Mouse (Mus musculus) limb, embryonic 11.5 days (tissue): ENCODE measurements at regions not wholly inside any gene's neighbourhood (a gene's known extent, or its start where the extent isn't known, plus 50 kb on each side); places are given as distances from the start of the nearest gene placed in this dataset.

Source experiments
- ATAC-seq: fragments of 200-750 bp; cut with Nextera tagmentation; 2 replicates; pipeline ENCODE4 v1.8.0; 2017; ENCODE audit warnings: low read depth; ENCODE audit not compliant: insufficient number of reproducible peaks, low FRiP score, low TSS enrichment
- DNase-seq: peaks from one replicate; pipeline ENCODE4 v3.0.0-alpha.2; 2015; ENCODE audit warnings: low spot score
- H3K27ac ChIP-seq: fragments of 300-500 bp; sonication (generic); replicated peaks from 2 replicates; pipeline ENCODE4 v1.5.1; 2014; ENCODE audit warnings: low read depth, mild to moderate bottlenecking, low read length
- H3K27me3 ChIP-seq: fragments of 300-500 bp; sonication (generic); 2 replicates; pipeline ENCODE4 v1.6.1; 2014; ENCODE audit warnings: mild to moderate bottlenecking, low read length, mixed read lengths; ENCODE audit not compliant: control insufficient read depth, insufficient read depth
- H3K36me3 ChIP-seq: fragments of 300-500 bp; sonication (generic); 2 replicates; pipeline ENCODE4 v1.6.1; 2014; ENCODE audit warnings: mild to moderate bottlenecking, low read length, moderate library complexity, mixed read lengths; ENCODE audit not compliant: control insufficient read depth, insufficient read depth
- H3K4me1 ChIP-seq: fragments of 300-500 bp; sonication (generic); 2 replicates; pipeline ENCODE4 v1.6.1; 2014; ENCODE audit warnings: low read length, mixed read lengths; ENCODE audit not compliant: control insufficient read depth, insufficient read depth
- H3K4me2 ChIP-seq: fragments of 300-500 bp; sonication (generic); 2 replicates; pipeline ENCODE4 v1.6.1; 2014; ENCODE audit warnings: low read depth, mild to moderate bottlenecking, moderate library complexity; ENCODE audit not compliant: severe bottlenecking
- H3K4me3 ChIP-seq: fragments of 300-500 bp; sonication (generic); 2 replicates; pipeline ENCODE4 v1.5.1; 2014; ENCODE audit warnings: low read depth, low read length
- H3K9ac ChIP-seq: fragments of 300-500 bp; sonication (generic); 2 replicates; pipeline ENCODE4 v1.6.1; 2014; ENCODE audit warnings: mild to moderate bottlenecking, low read length
- H3K9me3 ChIP-seq: fragments of 300-500 bp; sonication (generic); 2 replicates; pipeline ENCODE4 v1.6.1; 2016; ENCODE audit warnings: low read length; ENCODE audit not compliant: control insufficient read depth
- WGBS: fragments of 180-500 bp; shearing (Covaris S2); extraction: QIAGEN DNeasy Blood & Tissue Kit; methylation state at CpG from one replicate; pipeline ENCODE4 v1.1.7; 2014; 5-methylcytosine and 5-hydroxymethylcytosine counted together

- Histone ChIP-seq H3K4me3 (no peak overlapping the region), H3K27me3 (no peaks in the 10 kb centered on the region), H3K36me3 (no peaks in the 10 kb centered on the region), H3K4me1 (no peaks in the 10 kb centered on the region), H3K4me2 (no peak overlapping the region), H3K9ac (no peak overlapping the region), H3K9me3 (no peaks in the 10 kb centered on the region), H3K27ac (no peak overlapping the region)
- no peak for ATAC-seq
- no peak for DNase-seq
Measured at GRCm38 (mm10) chr4:68461783-68462182, 492.4 kb downstream of the Brinp1 start.

- H3K4me1 ChIP-seq = no peaks in the 10 kb centered on the region
- H3K36me3 ChIP-seq = no peaks in the 10 kb centered on the region
- no peak overlapping the region for H3K4me2 ChIP-seq
- no peak overlapping the region for H3K4me3 ChIP-seq
- no peak for DNase-seq
- no peak overlapping the region for H3K9ac ChIP-seq
- H3K9me3 ChIP-seq = no peaks in the 10 kb centered on the region
- no peak overlapping the region for H3K27ac ChIP-seq
- no peaks in the 10 kb centered on the region for H3K27me3 ChIP-seq
- no peak for ATAC-seq
Measured at GRCm38 (mm10) chr4:68416046-68416445, 538.2 kb downstream of the Brinp1 start.

GRCm38 (mm10) chr4:68410785-68411184, 543.4 kb downstream of the Brinp1 start:
- no peak for ATAC-seq

DNA sequence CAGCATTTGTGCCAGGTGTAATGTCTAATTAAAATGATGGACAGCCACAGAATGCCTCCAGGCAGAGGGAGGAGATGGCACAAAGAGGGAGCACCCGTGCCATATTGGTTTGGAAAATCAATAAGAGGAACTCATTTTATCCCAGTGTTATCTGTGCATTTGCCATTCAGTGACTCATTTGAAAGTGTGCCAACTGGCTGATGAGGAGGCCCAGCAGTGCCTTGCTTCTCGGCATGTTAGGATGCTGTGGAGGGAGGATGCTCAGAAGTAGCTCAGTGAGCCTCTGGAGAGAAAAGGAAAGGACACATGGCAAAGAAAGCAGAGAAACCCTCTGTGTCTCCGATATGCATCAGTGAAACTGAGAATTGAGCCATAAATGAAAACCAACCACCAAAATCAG, 549.8 kb downstream of the Brinp1 start:
- 84% methylated on average over 3 of the region's 3 CpGs for WGBS
- Histone ChIP-seq H3K36me3 (no peaks in the 10 kb centered on the region), H3K4me1 (no peaks in the 10 kb centered on the region), H3K4me2 (no peak overlapping the region), H3K27ac (no peak overlapping the region), H3K9me3 (no peaks in the 10 kb centered on the region), H3K27me3 (no peaks in the 10 kb centered on the region), H3K4me3 (no peak overlapping the region), H3K9ac (no peak overlapping the region)
- ATAC-seq (no peak), DNase-seq (no peak)

More at GRCm38 (mm10) chr4:68410785-68411184, 543.4 kb downstream of the Brinp1 start:
- DNase-seq = no peak
- H3K36me3 ChIP-seq = no peaks in the 10 kb centered on the region
- no peak overlapping the region for H3K4me3 ChIP-seq
- no peak overlapping the region for H3K9ac ChIP-seq
- no peaks in the 10 kb centered on the region for H3K4me1 ChIP-seq
- H3K4me2 ChIP-seq = no peak overlapping the region
- H3K27me3 ChIP-seq = no peaks in the 10 kb centered on the region
- WGBS = 84% methylated on average over 2 of the region's 2 CpGs
- no peaks in the 10 kb centered on the region for H3K9me3 ChIP-seq
- H3K27ac ChIP-seq = no peak overlapping the region

GRCm38 (mm10) chr4:68387097-68387496, 567.1 kb downstream of the Brinp1 start:
- no peaks in the 10 kb centered on the region for H3K27me3 ChIP-seq
- H3K9me3 ChIP-seq = no peaks in the 10 kb centered on the region
- WGBS = 87% methylated on average over 7 of the region's 7 CpGs
- DNase-seq (no peak), ATAC-seq (no peak)
- H3K36me3 ChIP-seq = no peaks in the 10 kb centered on the region
- no peak overlapping the region for H3K27ac ChIP-seq
- no peak overlapping the region for H3K4me3 ChIP-seq
- no peaks in the 10 kb centered on the region for H3K4me1 ChIP-seq
- H3K4me2 ChIP-seq = no peak overlapping the region
- H3K9ac ChIP-seq = no peak overlapping the region

GRCm38 (mm10) chr4:68382007-68382406, 572.2 kb downstream of the Brinp1 start:
- H3K9me3 ChIP-seq = no peaks in the 10 kb centered on the region

DNA sequence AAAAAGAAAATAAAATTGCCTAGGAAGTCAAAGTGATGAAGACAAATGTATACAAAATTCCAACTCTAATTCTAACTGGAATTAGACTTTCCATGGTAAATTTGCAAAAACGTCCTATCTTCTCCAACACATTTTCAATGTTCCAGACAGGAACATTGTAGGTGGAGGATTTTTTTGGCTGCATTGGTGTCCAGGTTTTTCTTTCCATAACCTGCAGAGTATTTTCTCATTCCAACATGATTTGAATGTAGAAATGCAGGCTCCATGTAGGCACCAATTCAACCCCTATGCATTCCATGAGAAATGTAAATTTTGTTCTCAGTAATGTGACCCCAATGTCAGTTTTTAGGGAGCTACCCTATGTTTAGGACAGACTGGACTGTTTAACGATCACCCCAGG, 586.2 kb downstream of the Brinp1 start:
- DNase-seq (no peak), ATAC-seq (no peak)
- H3K36me3 ChIP-seq = no peaks in the 10 kb centered on the region
- H3K4me3 ChIP-seq = no peak overlapping the region
- H3K27me3 ChIP-seq = no peaks in the 10 kb centered on the region
- H3K27ac ChIP-seq = no peak overlapping the region
- no peaks in the 10 kb centered on the region for H3K9me3 ChIP-seq
- H3K9ac ChIP-seq = no peak overlapping the region
- WGBS = 82% methylated on average over 2 of the region's 2 CpGs
- no peaks in the 10 kb centered on the region for H3K4me1 ChIP-seq
- H3K4me2 ChIP-seq = no peak overlapping the region

More at GRCm38 (mm10) chr4:68382007-68382406, 572.2 kb downstream of the Brinp1 start:
- no peak for DNase-seq
- Histone ChIP-seq H3K9ac (no peak overlapping the region), H3K4me1 (no peaks in the 10 kb centered on the region), H3K36me3 (no peaks in the 10 kb centered on the region), H3K27me3 (no peaks in the 10 kb centered on the region), H3K4me3 (no peak overlapping the region), H3K4me2 (no peak overlapping the region), H3K27ac (no peak overlapping the region)
- no peak for ATAC-seq
- 82% methylated on average over 1 of the region's 1 CpGs for WGBS

DNA sequence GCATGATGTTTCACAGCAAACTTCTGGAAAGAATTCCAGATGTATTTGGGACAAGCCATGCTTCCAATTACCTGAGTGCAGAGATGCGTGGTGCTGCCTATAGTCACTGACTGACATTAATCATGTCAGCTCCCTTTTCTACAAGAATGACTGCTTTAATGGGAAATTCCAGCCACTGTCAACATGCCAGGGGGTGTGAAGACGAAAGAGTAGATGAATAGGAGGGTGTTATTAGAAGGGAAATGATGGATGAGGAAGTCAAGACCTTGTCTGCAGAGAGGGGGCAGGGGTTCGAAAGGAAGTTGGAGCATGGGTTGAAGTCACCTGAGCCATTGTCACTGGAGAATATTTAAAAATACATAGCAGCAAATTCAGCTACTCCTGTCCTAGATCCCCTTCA, 634.6 kb downstream of the Brinp1 start:
- no peaks in the 10 kb centered on the region for H3K4me1 ChIP-seq
- ATAC-seq = no peak
- WGBS = 18% methylated on average over 3 of the region's 3 CpGs
- H3K9me3 ChIP-seq = no peaks in the 10 kb centered on the region
- H3K9ac ChIP-seq = no peak overlapping the region
- H3K27me3 ChIP-seq = no peaks in the 10 kb centered on the region
- no peaks in the 10 kb centered on the region for H3K36me3 ChIP-seq
- no peak overlapping the region for H3K27ac ChIP-seq
- H3K4me3 ChIP-seq = no peak overlapping the region
- no peak for DNase-seq
- no peak overlapping the region for H3K4me2 ChIP-seq

GRCm38 (mm10) chr4:68312751-68313150, 641.4 kb downstream of the Brinp1 start:
- 89% methylated on average over 4 of the region's 4 CpGs for WGBS
- Histone ChIP-seq H3K9me3 (no peaks in the 10 kb centered on the region), H3K9ac (no peak overlapping the region), H3K4me2 (no peak overlapping the region), H3K4me3 (no peak overlapping the region), H3K36me3 (no peaks in the 10 kb centered on the region), H3K27me3 (no peaks in the 10 kb centered on the region), H3K4me1 (no peaks in the 10 kb centered on the region), H3K27ac (no peak overlapping the region)
- ATAC-seq (no peak), DNase-seq (no peak)
